15 mouse cellular contexts compared by ENCODE assay signal in the genomic region with DNA sequence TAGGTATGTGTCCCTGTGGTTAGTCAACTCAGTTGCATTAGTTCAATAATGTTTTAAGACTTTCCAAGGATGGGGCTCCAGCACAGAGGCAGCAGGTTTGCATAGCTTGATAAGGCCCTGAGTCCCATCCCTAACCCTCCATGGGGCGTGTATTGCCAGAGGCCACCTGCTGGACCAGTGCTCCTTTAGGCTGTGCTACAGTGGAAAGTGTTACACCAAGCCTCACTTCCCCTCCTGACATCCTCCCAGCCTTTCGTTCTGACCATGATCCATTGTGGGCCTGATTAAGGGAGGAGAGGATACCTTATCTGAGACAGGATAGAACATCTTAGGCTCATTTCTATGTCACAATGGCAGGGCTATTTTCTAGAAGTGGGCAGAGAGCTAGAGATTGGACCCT. TPM values are rescaled to one million over a fixed set of nuclear protein-coding genes. Genes with fewer than 3 reads are reported as not detected.
A peak's percentile ranks its signal among the peaks of the same experiment; 100 is the strongest.
DNase-seq lines count a peak whose midpoint lies in the region; ATAC-seq and TF ChIP-seq lines count a peak whose summit lies in the region.
"Had no signal": no experiment of that assay in that cellular context is flagged by ENCODE, and none has a peak within 500 bp of the region (broad histone marks: within the 10 kb centered on the region; RNA-seq: fewer than 3 reads in every experiment).

No protein-coding gene starts in this region.

- 48% methylated on average over 2 of the region's 2 CpGs for WGBS in heart, embryonic 14.5 days
- 67% methylated on average over 2 of the region's 2 CpGs for WGBS in heart, embryonic 12.5 days
- 84% methylated on average over 2 of the region's 2 CpGs for WGBS in stomach, embryonic 15.5 days
- WGBS in stomach, postnatal 0 days = 79% methylated on average over 2 of the region's 2 CpGs
- WGBS in liver, embryonic 15.5 days (ENCODE audit: insufficient replicate concordance) = 19% methylated on average over 2 of the region's 2 CpGs

- H3K4me2 ChIP-seq in heart, embryonic 14.5 days (ENCODE audit: low read length) = peak overlapping the region; percentile 7; the same call in 1 of the 2 replicates
- H3K4me2 ChIP-seq in heart, embryonic 12.5 days = no peak overlapping the region
- no peak overlapping the region for H3K4me2 ChIP-seq in stomach, embryonic 15.5 days
- no peak overlapping the region for H3K4me2 ChIP-seq in stomach, postnatal 0 days (replicated peaks; ENCODE audit: low read depth)
- H3K4me2 ChIP-seq in liver, embryonic 15.5 days = peak overlapping the region; percentile 78
- H3K4me2 ChIP-seq: embryonic facial prominence, embryonic 13.5 days; forebrain, embryonic 15.5 days; midbrain, embryonic 12.5 days had no signal

- no peak for TF ChIP-seq EP300 in stomach, postnatal 0 days (optimal IDR thresholded peaks at IDR 0.05)

- TF ChIP-seq CTCF in stomach, postnatal 0 days (IDR thresholded peaks at IDR 0.05; ENCODE audit: low read depth) = no peak

- peak overlapping the region; percentile 31 to 62; a peak in 1 of 4 replicates for H3K27ac ChIP-seq in heart, embryonic 14.5 days (replicated peaks in 1 of 2; ENCODE audit: control insufficient read depth in 1 of 2, insufficient read depth in 1 of 2, low read depth in 2 of 2, low read length in 2 of 2)
- no peak overlapping the region for H3K27ac ChIP-seq in heart, embryonic 12.5 days (ENCODE audit: poor library complexity, severe bottlenecking)
- H3K27ac ChIP-seq in stomach, embryonic 15.5 days = no peak overlapping the region
- no peak overlapping the region for H3K27ac ChIP-seq in stomach, postnatal 0 days (replicated peaks)
- peak overlapping the region; percentile 99 for H3K27ac ChIP-seq in liver, embryonic 15.5 days (replicated peaks)
- H3K27ac ChIP-seq: embryonic facial prominence, embryonic 13.5 days; forebrain, embryonic 15.5 days; midbrain, embryonic 12.5 days had no signal

- peaks cover 20 to 33% of the 10 kb centered on the region in 2 experiments for H3K4me1 ChIP-seq in heart, embryonic 14.5 days (ENCODE audit: control insufficient read depth in 2 of 2, insufficient read depth in 2 of 2, low read length in 2 of 2)
- H3K4me1 ChIP-seq in heart, embryonic 12.5 days (replicated peaks) = peaks cover 34% of the 10 kb centered on the region
- 0 out of 2 replicates have a peak, but pooled peaks cover 5% of the 10 kb centered on the region for H3K4me1 ChIP-seq in stomach, embryonic 15.5 days
- no peaks in the 10 kb centered on the region for H3K4me1 ChIP-seq in stomach, postnatal 0 days (replicated peaks; ENCODE audit: control insufficient read depth, insufficient read depth)
- peaks cover 89% of the 10 kb centered on the region for H3K4me1 ChIP-seq in liver, embryonic 15.5 days (replicated peaks)
- H3K4me1 ChIP-seq: midbrain, embryonic 12.5 days had no signal

- H3K36me3 ChIP-seq in heart, embryonic 14.5 days (ENCODE audit: control insufficient read depth, insufficient read depth, low read length) = peaks cover 11% of the 10 kb centered on the region; the same call in 1 of the 2 replicates
- H3K36me3 ChIP-seq in heart, embryonic 12.5 days = peaks cover 24% of the 10 kb centered on the region
- H3K36me3 ChIP-seq in stomach, embryonic 15.5 days = peaks cover 4% of the 10 kb centered on the region; the same call in 1 of the 2 replicates
- H3K36me3 ChIP-seq in stomach, postnatal 0 days (ENCODE audit: control insufficient read depth, insufficient read depth, low read length) = no peaks in the 10 kb centered on the region
- H3K36me3 ChIP-seq in liver, embryonic 15.5 days (replicated peaks) = peaks cover 50% of the 10 kb centered on the region
- H3K36me3 ChIP-seq: forebrain, embryonic 15.5 days had no signal

- no peaks in the 10 kb centered on the region for H3K27me3 ChIP-seq in heart, embryonic 14.5 days (ENCODE audit: control insufficient read depth, insufficient read depth, low read length)
- no peaks in the 10 kb centered on the region for H3K27me3 ChIP-seq in heart, embryonic 12.5 days (replicated peaks)
- H3K27me3 ChIP-seq in stomach, embryonic 15.5 days (replicated peaks) = no peaks in the 10 kb centered on the region
- no peaks in the 10 kb centered on the region for H3K27me3 ChIP-seq in stomach, postnatal 0 days (ENCODE audit: control insufficient read depth, insufficient read depth, low read length)
- H3K27me3 ChIP-seq in liver, embryonic 15.5 days = no peaks in the 10 kb centered on the region
- H3K27me3 ChIP-seq: embryonic facial prominence, embryonic 13.5 days; forebrain, embryonic 15.5 days; midbrain, embryonic 12.5 days had no signal

- H3K9me3 ChIP-seq in heart, embryonic 14.5 days (ENCODE audit: control insufficient read depth, low read length) = no peaks in the 10 kb centered on the region
- H3K9me3 ChIP-seq in heart, embryonic 12.5 days (replicated peaks) = no peaks in the 10 kb centered on the region
- no peaks in the 10 kb centered on the region for H3K9me3 ChIP-seq in stomach, embryonic 15.5 days
- no peaks in the 10 kb centered on the region for H3K9me3 ChIP-seq in stomach, postnatal 0 days (ENCODE audit: control insufficient read depth, low read length)
- H3K9me3 ChIP-seq in liver, embryonic 15.5 days (replicated peaks) = no peaks in the 10 kb centered on the region
- H3K9me3 ChIP-seq: embryonic facial prominence, embryonic 13.5 days; forebrain, embryonic 15.5 days; midbrain, embryonic 12.5 days had no signal

- H3K9ac ChIP-seq in heart, embryonic 14.5 days (ENCODE audit: low read length) = no peak overlapping the region
- no peak overlapping the region; the same call in 1 of the 2 replicates for H3K9ac ChIP-seq in heart, embryonic 12.5 days
- H3K9ac ChIP-seq in stomach, embryonic 15.5 days = no peak overlapping the region
- no peak overlapping the region for H3K9ac ChIP-seq in stomach, postnatal 0 days (ENCODE audit: low read length)
- H3K9ac ChIP-seq in liver, embryonic 15.5 days = peak overlapping the region; percentile 55
- H3K9ac ChIP-seq: embryonic facial prominence, embryonic 13.5 days; forebrain, embryonic 15.5 days; midbrain, embryonic 12.5 days had no signal

- no peak for ATAC-seq in heart, embryonic 14.5 days (ENCODE audit: insufficient number of reproducible peaks, insufficient read depth, low FRiP score, low read depth)
- no peak; the same call in 1 of the 2 replicates for ATAC-seq in heart, embryonic 12.5 days (ENCODE audit: insufficient number of reproducible peaks, low FRiP score)
- peak; percentile 67 for ATAC-seq in stomach, embryonic 15.5 days (ENCODE audit: insufficient read depth, low FRiP score, low read depth)
- ATAC-seq in stomach, postnatal 0 days (ENCODE audit: low FRiP score, low TSS enrichment) = no peak
- peak; percentile 85 for ATAC-seq in liver, embryonic 15.5 days (ENCODE audit: insufficient read depth)
- ATAC-seq: forebrain, embryonic 15.5 days had no signal

- no peak overlapping the region for H3K4me3 ChIP-seq in heart, embryonic 14.5 days (ENCODE audit: control insufficient read depth in 1 of 2, insufficient read depth in 1 of 2, low read depth in 1 of 2, low read length in 2 of 2)
- H3K4me3 ChIP-seq in heart, embryonic 12.5 days = no peak overlapping the region
- no peak overlapping the region for H3K4me3 ChIP-seq in stomach, embryonic 15.5 days (replicated peaks)
- no peak overlapping the region for H3K4me3 ChIP-seq in stomach, postnatal 0 days (ENCODE audit: low read depth, low read length)
- peak overlapping the region; percentile 39 for H3K4me3 ChIP-seq in liver, embryonic 15.5 days (replicated peaks)
- H3K4me3 ChIP-seq: embryonic facial prominence, embryonic 13.5 days; forebrain, embryonic 15.5 days; midbrain, embryonic 12.5 days had no signal

- no peak for DNase-seq in stomach, postnatal 0 days (ENCODE audit: low spot score)
- no peak for DNase-seq in embryo, embryonic 10 days (ENCODE audit: low spot score)
- DNase-seq in layer of hippocampus, adult 11-12 months (ENCODE audit: low spot score) = no peak
- DNase-seq: adrenal gland, postnatal 25 days; B cell, adult 2 months; kidney, postnatal 14 days; layer of hippocampus, postnatal 36 days; right cerebral cortex, postnatal 25 days had no signal

RNA-seq across cellular contexts. Expression of gene Relt, which starts 19.4 kb away (rescaled TPM):
- polyA plus RNA-seq in heart, embryonic 14.5 days (2014; fragmentation: Nextera tagmentation; extraction: Ambion mirVana) = 1.2 and 1.8 TPM in 2 replicates
- polyA plus RNA-seq in heart, embryonic 12.5 days (2016; fragmentation: Nextera tagmentation; extraction: Ambion mirVana) = 4.1 TPM in 2 replicates
- 3.2 and 4.1 TPM in 2 replicates for polyA plus RNA-seq in stomach, embryonic 15.5 days (2015; fragmentation: Nextera tagmentation; extraction: Ambion mirVana)
- 0.71 and 1.2 TPM in 2 replicates for polyA plus RNA-seq in stomach, postnatal 0 days (2015; fragmentation: Nextera tagmentation; extraction: Ambion mirVana)
- 17.4 and 21.4 TPM in 2 replicates for polyA plus RNA-seq in liver, embryonic 15.5 days (2015; fragmentation: Nextera tagmentation; extraction: Ambion mirVana)

Comparison
In these comparisons a context has a peak if more than half of its experiments do, and no peak if none do; other contexts are left out.
1. ATAC-seq: peak in stomach, embryonic 15.5 days (single experiment) and liver, embryonic 15.5 days (single experiment); none in heart, embryonic 14.5 days (single experiment), heart, embryonic 12.5 days (single experiment) and stomach, postnatal 0 days (single experiment).
2. H3K27ac ChIP-seq: peak in heart, embryonic 14.5 days (2 of 2) and liver, embryonic 15.5 days (single experiment); none in heart, embryonic 12.5 days (single experiment), stomach, embryonic 15.5 days (single experiment) and stomach, postnatal 0 days (single experiment).
3. H3K4me2 ChIP-seq: peak in heart, embryonic 14.5 days (single experiment) and liver, embryonic 15.5 days (single experiment); none in heart, embryonic 12.5 days (single experiment), stomach, embryonic 15.5 days (single experiment) and stomach, postnatal 0 days (single experiment).